Mouse (Mus musculus) lung, embryonic 14.5 days (tissue): Measurements from ENCODE around the gene Thg1l. TPM values are rescaled to one million over a fixed set of nuclear protein-coding genes. Genes with fewer than 3 reads are reported as not detected.

Experiments used
- ATAC-seq: fragments of 200-750 bp; cut with Nextera tagmentation; 2 replicates; pipeline ENCODE4 v1.8.0; 2017; ENCODE audit warnings: mild to moderate bottlenecking, moderate TSS enrichment, moderate library complexity; ENCODE audit not compliant: insufficient read depth
- DNase-seq: peaks from one replicate; pipeline ENCODE4 v3.0.0-alpha.2; 2015
- H3K27ac ChIP-seq: fragments of 300-500 bp; sonication (generic); 2 replicates; pipeline ENCODE4 v1.5.1; 2014; ENCODE audit warnings: low read depth, mild to moderate bottlenecking, moderate library complexity
- H3K27me3 ChIP-seq: fragments of 300-500 bp; sonication (generic); 2 replicates; pipeline ENCODE4 v1.6.1; 2014; ENCODE audit warnings: low read length, control low read depth; ENCODE audit not compliant: insufficient read depth
- H3K36me3 ChIP-seq: fragments of 300-500 bp; sonication (generic); 2 replicates; pipeline ENCODE4 v1.6.1; 2014; ENCODE audit warnings: control low read depth; ENCODE audit not compliant: insufficient read depth
- H3K4me1 ChIP-seq: fragments of 300-500 bp; sonication (generic); 2 replicates; pipeline ENCODE4 v1.6.1; 2014; ENCODE audit warnings: antibody characterized with exemption, control low read depth; ENCODE audit not compliant: insufficient read depth
- H3K4me2 ChIP-seq: fragments of 300-500 bp; sonication (generic); 2 replicates; pipeline ENCODE4 v1.6.1; 2014; ENCODE audit warnings: mild to moderate bottlenecking
- H3K4me3 ChIP-seq: fragments of 300-500 bp; sonication (generic); 2 replicates; pipeline ENCODE4 v1.5.1; 2014; ENCODE audit warnings: low read depth, low read length
- H3K9ac ChIP-seq: fragments of 300-500 bp; sonication (generic); 2 replicates; pipeline ENCODE4 v1.6.1; 2014
- H3K9me3 ChIP-seq: fragments of 300-500 bp; sonication (generic); 2 replicates; pipeline ENCODE4 v1.6.1; 2016; ENCODE audit warnings: low read depth, low read length, control low read depth
- CTCF ChIP-seq: IDR thresholded peaks from 2 replicates; pipeline ENCODE4 v1.5.1; 2016; ENCODE audit warnings: antibody characterized with exemption, low read depth
- WGBS: fragments of 180-500 bp; shearing (Covaris S2); extraction: QIAGEN DNeasy Blood & Tissue Kit; methylation state at CpG from one replicate; pipeline ENCODE4 v1.1.7; 2014; 5-methylcytosine and 5-hydroxymethylcytosine counted together
- polyA plus RNA-seq: library from polyadenylated mRNA; unstranded; fragments of >200 nt; fragmentation: Nextera tagmentation; extraction: Ambion mirVana; gene quantifications from 2 replicates; pipeline ENCODE4 v1.2.1, GENCODE M21; 2014

The Thg1l gene
- polyA plus RNA-seq = 11.6 and 14.1 TPM in 2 replicates

DNA sequence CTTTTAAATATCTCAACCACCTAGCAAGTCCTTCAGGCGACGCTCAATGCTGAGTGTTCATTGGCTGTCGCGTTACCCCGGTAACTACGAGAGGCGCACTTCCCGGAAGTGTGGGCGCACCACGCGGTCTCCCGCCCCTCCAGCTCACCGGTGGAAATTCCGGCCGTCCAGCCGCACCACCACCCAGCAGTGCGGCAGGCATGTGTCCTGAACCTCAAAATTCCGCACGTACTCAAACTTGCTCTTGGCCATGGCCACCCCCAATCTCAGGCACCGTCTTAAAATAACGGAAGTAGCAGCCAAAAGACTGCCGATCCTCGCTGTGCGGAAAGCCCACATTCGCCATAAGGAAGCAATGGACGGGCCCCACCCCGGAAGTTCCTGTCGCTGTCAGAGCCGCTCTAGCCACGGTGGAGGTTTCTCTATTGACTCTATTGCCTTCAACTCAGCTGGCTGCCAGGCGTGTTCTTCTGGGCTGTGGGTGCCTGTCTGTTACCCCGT lies at the start of gene Thg1l:
Gene Thg1l (minus strand): TSS at position 368 of the 501 bp plus-strand sequence.
- no peaks in the 10 kb centered on the region for H3K4me1 ChIP-seq
- H3K9me3 ChIP-seq = no peaks in the 10 kb centered on the region
- no peaks in the 10 kb centered on the region for H3K27me3 ChIP-seq
- peak within 1 kb of the TSS; percentile 54 for H3K9ac ChIP-seq
- WGBS = 1% methylated on average over 32 of the region's 32 CpGs
- peak within 1 kb of the TSS; percentile 66 for H3K4me2 ChIP-seq
- TF ChIP-seq CTCF = no peak
- DNase-seq = peak; percentile 98
- ATAC-seq = peak; percentile 99
- peaks cover 12% of the 10 kb centered on the region; the same call in 1 of the 2 replicates for H3K36me3 ChIP-seq
- peak within 1 kb of the TSS; percentile 54; the same call in 1 of the 2 replicates for H3K27ac ChIP-seq
- H3K4me3 ChIP-seq = peak within 1 kb of the TSS; percentile 64

DNA sequence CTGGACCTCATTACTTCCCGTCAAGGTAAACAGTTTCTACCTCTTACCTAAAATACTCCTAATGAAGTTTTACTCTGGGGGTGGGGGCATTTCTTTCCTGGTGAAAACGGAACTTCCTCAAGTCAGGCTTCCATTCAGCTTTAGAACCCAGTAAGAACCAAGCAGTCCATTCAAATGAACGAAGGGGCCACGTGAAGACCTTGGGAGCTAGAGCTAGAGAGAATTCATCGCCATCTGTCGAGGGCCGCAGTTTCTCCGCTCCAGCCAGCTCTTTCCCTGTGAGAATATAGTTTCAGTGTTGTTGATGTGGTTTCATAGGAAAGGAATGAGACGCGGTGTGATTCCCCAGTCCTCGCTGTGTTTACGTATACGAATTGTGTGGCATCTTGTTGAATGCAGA lies 36.8 kb upstream of the Thg1l start:
- Histone ChIP-seq H3K4me3 (peak overlapping the region; percentile 28; the same call in 1 of the 2 replicates), H3K9ac (no peak overlapping the region; the same call in 1 of the 2 replicates), H3K4me1 (no peaks in the 10 kb centered on the region), H3K27ac (no peak overlapping the region), H3K27me3 (no peaks in the 10 kb centered on the region), H3K36me3 (no peaks in the 10 kb centered on the region), H3K4me2 (peak overlapping the region; percentile 62), H3K9me3 (no peaks in the 10 kb centered on the region)
- WGBS = 39% methylated on average over 13 of the region's 13 CpGs
- DNase-seq (no peak), ATAC-seq (no peak)
- no peak for TF ChIP-seq CTCF

DNA sequence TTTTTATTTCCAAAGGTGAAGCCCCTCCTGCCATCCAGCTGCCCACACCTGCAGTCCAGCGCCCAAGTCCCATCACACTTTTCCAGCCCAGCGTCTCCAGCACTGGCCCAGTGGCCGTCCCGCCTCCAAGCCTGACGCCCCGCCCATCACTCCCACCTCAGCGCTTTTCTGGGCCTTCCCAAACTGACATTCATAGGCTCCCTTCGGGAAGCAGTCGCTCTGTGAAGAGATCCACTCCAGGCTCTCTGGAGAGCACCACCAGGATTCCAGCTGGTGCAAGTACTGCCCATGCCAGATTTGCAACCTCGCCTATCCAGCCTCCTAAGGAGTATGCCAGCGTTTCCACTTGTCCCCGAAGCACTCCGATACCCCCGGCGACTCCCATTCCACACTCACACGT lies 36.3 kb upstream of the Thg1l start:
- DNase-seq (peak; percentile 71), ATAC-seq (peak; percentile 77)
- H3K36me3 ChIP-seq = no peaks in the 10 kb centered on the region
- no peaks in the 10 kb centered on the region for H3K9me3 ChIP-seq
- no peaks in the 10 kb centered on the region for H3K27me3 ChIP-seq
- no peak overlapping the region for H3K27ac ChIP-seq
- 5% methylated on average over 16 of the region's 16 CpGs for WGBS
- peak overlapping the region; percentile 62 for H3K4me2 ChIP-seq
- H3K4me3 ChIP-seq = peak overlapping the region; percentile 28; the same call in 1 of the 2 replicates
- H3K9ac ChIP-seq = no peak overlapping the region; the same call in 1 of the 2 replicates
- no peak for TF ChIP-seq CTCF
- no peaks in the 10 kb centered on the region for H3K4me1 ChIP-seq

DNA sequence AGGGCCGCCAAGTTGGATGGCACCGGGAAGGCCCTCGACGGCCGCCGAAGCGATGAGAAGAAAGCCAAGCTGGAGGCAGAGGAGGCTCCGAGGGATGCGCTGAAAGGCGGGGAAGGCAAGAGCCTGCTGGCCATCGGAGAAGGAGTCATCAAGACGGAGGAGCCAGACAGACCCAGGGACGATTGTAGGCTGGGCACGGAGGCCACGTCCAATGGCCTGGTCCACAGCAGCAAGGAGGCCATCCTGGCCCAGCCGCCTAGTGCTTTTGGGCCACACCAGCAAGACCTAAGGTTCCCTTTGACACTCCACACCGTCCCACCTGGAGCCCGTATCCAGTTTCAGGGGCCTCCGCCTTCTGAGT lies 25.6 kb upstream of the Thg1l start:
- H3K4me3 ChIP-seq = peak overlapping the region; percentile 58
- ATAC-seq (no peak; the same call in 1 of the 2 replicates), DNase-seq (no peak)
- H3K9me3 ChIP-seq = peaks cover 5% of the 10 kb centered on the region
- H3K4me2 ChIP-seq = peak overlapping the region; percentile 84
- no peak overlapping the region; the same call in 1 of the 2 replicates for H3K27ac ChIP-seq
- TF ChIP-seq CTCF = no peak
- H3K9ac ChIP-seq = peak overlapping the region; percentile 80
- 34% methylated on average over 19 of the region's 19 CpGs for WGBS
- no peaks in the 10 kb centered on the region for H3K4me1 ChIP-seq
- no peaks in the 10 kb centered on the region for H3K36me3 ChIP-seq
- peaks cover 3% of the 10 kb centered on the region; the same call in 1 of the 2 replicates for H3K27me3 ChIP-seq

DNA sequence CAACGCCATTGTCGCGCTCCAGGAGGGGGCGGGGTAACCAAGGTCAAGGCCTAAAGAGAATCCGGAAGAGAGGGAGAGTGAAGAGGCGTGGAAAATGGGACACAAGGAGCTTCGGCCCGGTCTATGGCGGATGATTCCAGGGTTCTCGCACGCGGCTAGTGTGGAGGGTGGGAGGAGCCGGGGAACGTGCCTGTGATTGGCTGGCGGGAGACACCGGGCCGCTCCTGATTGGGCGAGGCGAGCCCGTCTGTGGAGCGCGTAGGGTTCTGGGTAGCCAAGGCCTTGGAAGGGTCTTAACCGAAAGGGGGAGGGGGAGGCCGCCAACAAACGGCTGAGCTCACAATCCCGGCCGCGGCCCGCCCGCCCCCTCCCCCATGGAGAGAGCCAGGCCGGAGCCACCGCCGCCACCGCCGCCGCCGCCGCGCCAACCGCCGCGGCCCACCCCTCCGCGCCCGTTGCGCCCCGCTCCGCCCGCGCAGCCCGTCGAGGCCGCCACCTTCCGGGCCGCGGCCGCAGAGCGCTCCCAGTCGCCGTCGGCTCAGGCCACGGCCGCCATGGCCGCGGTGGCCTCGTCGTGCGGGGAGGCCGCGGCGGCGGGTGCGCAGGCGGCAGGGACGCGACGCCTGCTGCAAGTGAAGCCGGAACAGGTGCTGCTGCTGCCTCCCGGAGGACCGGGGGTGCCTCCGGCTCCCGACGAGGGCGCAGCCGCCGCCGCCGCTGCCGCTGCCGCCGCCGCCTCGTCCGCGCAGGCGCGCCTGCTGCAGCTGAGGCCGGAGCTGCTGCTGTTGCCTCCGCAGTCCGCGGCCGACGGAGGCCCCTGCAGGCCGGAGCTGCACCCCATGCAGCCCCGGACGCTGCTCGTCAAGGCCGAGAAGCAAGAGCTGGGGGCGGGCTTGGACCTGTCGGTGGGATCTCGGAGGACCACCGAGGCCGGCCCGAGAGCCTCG lies 24.9 kb upstream of the Thg1l start, which contains the start of gene Sox30:
Gene Sox30 (plus strand): TSS at position 365 of the 947 bp plus-strand sequence.
- ATAC-seq = peak; percentile 95
- H3K9ac ChIP-seq = peak within 1 kb of the TSS; percentile 80
- peaks cover 3% of the 10 kb centered on the region; the same call in 1 of the 2 replicates for H3K27me3 ChIP-seq
- H3K4me3 ChIP-seq = peak within 1 kb of the TSS; percentile 58
- H3K4me2 ChIP-seq = peak within 1 kb of the TSS; percentile 84
- peak; percentile 73 for DNase-seq
- 8% methylated on average over 106 of the region's 115 CpGs for WGBS
- peak within 1 kb of the TSS; percentile 18; the same call in 1 of the 2 replicates for H3K27ac ChIP-seq
- no peaks in the 10 kb centered on the region for H3K36me3 ChIP-seq
- no peak for TF ChIP-seq CTCF
- peaks cover 5% of the 10 kb centered on the region for H3K9me3 ChIP-seq
- no peaks in the 10 kb centered on the region for H3K4me1 ChIP-seq

DNA sequence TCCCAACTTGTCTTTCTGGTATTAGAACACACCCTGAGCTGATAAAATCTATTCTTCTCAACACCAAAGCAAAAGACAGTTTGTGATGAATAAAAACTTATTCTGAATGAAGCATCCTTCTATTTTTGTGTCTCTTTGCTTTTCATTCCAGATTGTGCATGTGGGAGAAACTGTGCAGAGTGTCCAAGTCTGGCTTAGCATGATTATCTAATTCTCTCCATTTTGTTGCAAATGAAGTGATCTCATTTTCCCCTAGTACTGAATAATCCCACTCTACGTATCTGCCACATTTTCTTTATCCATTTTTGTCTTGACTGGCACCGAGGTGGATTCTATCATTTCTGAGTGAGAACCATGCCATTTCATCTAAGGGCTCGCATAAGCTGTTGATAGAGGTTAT lies 20.8 kb upstream of the Thg1l start:
- no peak overlapping the region for H3K4me2 ChIP-seq
- H3K27ac ChIP-seq = no peak overlapping the region
- H3K4me3 ChIP-seq = no peak overlapping the region
- no peaks in the 10 kb centered on the region for H3K36me3 ChIP-seq
- peaks cover 5% of the 10 kb centered on the region for H3K9me3 ChIP-seq
- H3K4me1 ChIP-seq = no peaks in the 10 kb centered on the region
- TF ChIP-seq CTCF = no peak
- ATAC-seq (no peak), DNase-seq (no peak)
- H3K9ac ChIP-seq = no peak overlapping the region
- 76% methylated on average over 3 of the region's 3 CpGs for WGBS
- H3K27me3 ChIP-seq = peaks cover under 1% of the 10 kb centered on the region; the same call in 1 of the 2 replicates

DNA sequence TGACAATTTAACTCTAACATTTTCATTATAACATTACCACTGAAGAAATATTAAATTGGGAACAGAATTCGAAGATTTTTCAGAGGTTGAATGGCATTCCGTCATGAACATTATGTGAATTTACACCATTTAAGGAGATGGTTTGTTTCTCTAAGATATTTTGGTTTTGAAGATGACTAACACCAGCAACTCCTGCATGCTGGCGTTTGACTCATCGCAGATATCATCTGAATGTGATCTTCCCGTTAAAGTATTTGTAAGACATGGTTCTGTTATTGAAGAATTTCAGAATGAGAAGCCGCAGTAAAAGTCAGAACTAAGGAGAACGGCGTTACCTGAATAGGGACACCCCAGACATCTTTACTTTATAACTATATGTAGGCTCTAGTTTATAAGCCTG lies 19.2 kb upstream of the Thg1l start:
- Histone ChIP-seq H3K27ac (no peak overlapping the region), H3K4me1 (no peaks in the 10 kb centered on the region), H3K9me3 (no peaks in the 10 kb centered on the region), H3K4me3 (no peak overlapping the region), H3K27me3 (no peaks in the 10 kb centered on the region), H3K9ac (no peak overlapping the region), H3K4me2 (no peak overlapping the region), H3K36me3 (no peaks in the 10 kb centered on the region)
- 85% methylated on average over 8 of the region's 8 CpGs for WGBS
- no peak for DNase-seq
- no peak for TF ChIP-seq CTCF
- ATAC-seq = no peak
